Mouse (Mus musculus) heart, embryonic 15.5 days (tissue): ENCODE data around the gene Magi1. TPM values are rescaled to one million over a fixed set of nuclear protein-coding genes. Genes with fewer than 3 reads are reported as not detected.
A peak's percentile ranks its signal among the peaks of the same experiment; 100 is the strongest.

Experiments
- ATAC-seq: fragments of 200-750 bp; cut with Nextera tagmentation; replicated peaks from 2 replicates; pipeline ENCODE4 v1.8.0; 2017; ENCODE audit warnings: low read depth, moderate TSS enrichment; ENCODE audit not compliant: insufficient number of reproducible peaks, insufficient read depth, low FRiP score
- H3K27ac ChIP-seq: fragments of 300-500 bp; sonication (generic); 2 replicates; pipeline ENCODE4 v1.5.1; 2015; ENCODE audit warnings: mild to moderate bottlenecking, inconsistent platforms
- H3K27me3 ChIP-seq: fragments of 300-500 bp; sonication (generic); 2 replicates; pipeline ENCODE4 v1.6.1; 2015; ENCODE audit warnings: inconsistent platforms
- H3K36me3 ChIP-seq: fragments of 300-500 bp; sonication (generic); 2 replicates; pipeline ENCODE4 v1.6.1; 2015; ENCODE audit warnings: mild to moderate bottlenecking, inconsistent platforms
- H3K4me1 ChIP-seq: fragments of 300-500 bp; sonication (generic); replicated peaks from 2 replicates; pipeline ENCODE4 v1.6.1; 2015; ENCODE audit warnings: inconsistent platforms
- H3K4me2 ChIP-seq: fragments of 300-500 bp; sonication (generic); 2 replicates; pipeline ENCODE4 v1.6.1; 2015; ENCODE audit warnings: inconsistent platforms, mild to moderate bottlenecking, moderate library complexity
- H3K4me3 ChIP-seq: fragments of 300-500 bp; sonication (generic); 2 replicates; pipeline ENCODE4 v1.5.1; 2015; ENCODE audit warnings: mild to moderate bottlenecking, inconsistent platforms
- H3K9ac ChIP-seq: fragments of 300-500 bp; sonication (generic); 2 replicates; pipeline ENCODE4 v1.6.1; 2015; ENCODE audit warnings: mild to moderate bottlenecking, inconsistent platforms
- H3K9me3 ChIP-seq: fragments of 300-500 bp; sonication (generic); replicated peaks from 2 replicates; pipeline ENCODE4 v1.6.1; 2016; ENCODE audit warnings: inconsistent platforms
- WGBS: fragments of 180-500 bp; shearing (Covaris S2); methylation state at CpG from one replicate; pipeline ENCODE4 v1.1.7; 2015; ENCODE audit warnings: mixed read lengths; 5-methylcytosine and 5-hydroxymethylcytosine counted together
- polyA plus RNA-seq: library from polyadenylated mRNA; unstranded; fragments of >200 nt; fragmentation: Nextera tagmentation; extraction: Ambion mirVana; gene quantifications from 2 replicates; pipeline ENCODE4 v1.2.1, GENCODE M21; 2015

Gene Magi1
- polyA plus RNA-seq, 1 experiment from 2014 or later = 7.5 TPM

DNA sequence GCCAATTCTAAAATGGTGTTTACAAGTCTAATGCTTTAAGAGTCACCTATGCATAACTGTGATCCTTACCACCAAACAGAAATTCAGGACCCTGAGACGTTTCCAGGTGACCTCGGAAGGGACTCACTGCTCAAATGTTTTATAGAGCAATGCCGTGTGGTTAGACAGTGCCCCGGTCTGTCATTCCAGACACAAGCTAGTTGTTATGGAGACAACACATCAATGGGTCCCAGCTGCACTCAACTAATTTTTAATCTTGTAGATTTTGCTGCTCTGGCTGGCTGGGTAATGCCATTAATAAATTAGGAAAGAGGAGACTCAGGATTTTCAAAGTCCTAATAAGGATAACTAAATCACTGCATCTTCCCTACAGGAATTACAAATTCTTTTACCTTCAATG is 151.7 kb downstream of the Magi1 start:
- Histone ChIP-seq H3K27me3 (no peaks in the 10 kb centered on the region), H3K9ac (no peak overlapping the region), H3K36me3 (no peaks in the 10 kb centered on the region), H3K4me3 (no peak overlapping the region), H3K4me1 (peaks cover 33% of the 10 kb centered on the region), H3K9me3 (no peaks in the 10 kb centered on the region), H3K27ac (no peak overlapping the region), H3K4me2 (no peak overlapping the region)
- no peak for ATAC-seq
- WGBS = 65% methylated on average over 4 of the region's 4 CpGs

DNA sequence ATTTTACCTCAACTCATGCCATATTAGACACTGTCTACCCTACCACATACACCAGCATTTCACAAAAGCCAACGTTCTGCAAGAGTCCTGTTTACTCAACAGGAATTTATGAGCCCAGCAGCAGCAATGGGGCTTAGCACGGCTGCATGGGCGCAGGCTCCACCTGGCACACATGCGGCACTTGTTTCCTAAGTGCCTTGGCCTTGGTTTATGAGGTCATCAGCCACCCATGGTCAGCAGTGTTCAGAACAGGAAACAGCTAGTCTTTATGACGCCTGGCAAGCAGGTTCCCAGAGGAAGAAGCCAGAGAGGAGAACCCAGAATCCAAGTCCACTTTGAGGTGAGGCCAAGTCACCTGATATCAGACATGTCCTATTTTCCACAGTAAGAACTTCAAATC is 153.3 kb downstream of the Magi1 start:
- ATAC-seq = no peak
- Histone ChIP-seq H3K4me1 (peaks cover 45% of the 10 kb centered on the region), H3K4me2 (no peak overlapping the region), H3K9ac (no peak overlapping the region), H3K4me3 (no peak overlapping the region), H3K9me3 (no peaks in the 10 kb centered on the region), H3K36me3 (no peaks in the 10 kb centered on the region), H3K27ac (no peak overlapping the region), H3K27me3 (no peaks in the 10 kb centered on the region)
- WGBS = 60% methylated on average over 5 of the region's 5 CpGs

DNA sequence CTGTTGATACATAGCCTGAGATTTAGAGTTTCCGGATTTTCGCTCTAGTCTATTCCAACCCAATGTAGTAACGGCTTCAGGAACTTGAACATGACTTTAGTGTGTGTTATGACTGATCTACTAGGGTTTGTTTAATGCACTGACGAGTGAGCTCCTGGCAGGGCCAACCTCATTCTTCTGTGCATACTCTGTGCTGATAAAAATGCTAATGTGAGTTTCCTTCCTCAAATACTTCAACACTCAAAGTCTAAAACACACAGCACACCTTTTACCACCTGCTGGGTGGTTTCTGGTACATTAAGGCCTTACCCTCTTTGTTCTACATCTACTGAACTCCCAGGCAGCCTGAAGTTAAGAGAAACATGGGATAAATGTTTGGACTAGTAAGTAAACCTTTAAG is 157.0 kb downstream of the Magi1 start:
- no peak for ATAC-seq
- H3K27ac ChIP-seq = no peak overlapping the region
- H3K27me3 ChIP-seq = no peaks in the 10 kb centered on the region
- H3K4me1 ChIP-seq = peaks cover 50% of the 10 kb centered on the region
- H3K4me3 ChIP-seq = no peak overlapping the region
- H3K9me3 ChIP-seq = no peaks in the 10 kb centered on the region
- no peaks in the 10 kb centered on the region for H3K36me3 ChIP-seq
- no peak overlapping the region for H3K9ac ChIP-seq
- 53% methylated on average over 4 of the region's 4 CpGs for WGBS
- no peak overlapping the region for H3K4me2 ChIP-seq

DNA sequence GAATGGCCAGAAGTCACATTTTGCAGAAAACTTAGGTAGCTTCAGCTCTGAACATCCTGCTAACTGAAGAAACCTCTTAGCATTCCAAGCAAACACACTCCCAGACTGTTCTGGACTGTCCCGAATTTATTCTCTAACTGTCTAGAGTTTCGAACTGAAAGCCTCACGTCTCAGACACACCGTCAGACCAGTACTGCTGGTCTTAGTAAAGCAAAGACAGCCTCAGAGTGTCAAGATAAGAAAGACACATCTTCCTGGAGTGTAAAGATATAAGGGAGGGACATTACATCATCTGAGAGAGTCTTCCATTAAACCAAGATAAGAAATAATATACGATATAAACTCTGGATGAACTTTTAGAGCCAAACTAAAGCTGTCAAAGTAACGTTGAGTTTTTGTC is 158.6 kb downstream of the Magi1 start:
- ATAC-seq = no peak
- no peak overlapping the region for H3K9ac ChIP-seq
- 0 out of 2 replicates have a peak overlapping the region, but pooled peaks have one; percentile 10 for H3K27ac ChIP-seq
- no peaks in the 10 kb centered on the region for H3K36me3 ChIP-seq
- H3K9me3 ChIP-seq = no peaks in the 10 kb centered on the region
- peaks cover 49% of the 10 kb centered on the region for H3K4me1 ChIP-seq
- 32% methylated on average over 6 of the region's 6 CpGs for WGBS
- H3K4me3 ChIP-seq = no peak overlapping the region
- H3K4me2 ChIP-seq = no peak overlapping the region
- H3K27me3 ChIP-seq = no peaks in the 10 kb centered on the region

DNA sequence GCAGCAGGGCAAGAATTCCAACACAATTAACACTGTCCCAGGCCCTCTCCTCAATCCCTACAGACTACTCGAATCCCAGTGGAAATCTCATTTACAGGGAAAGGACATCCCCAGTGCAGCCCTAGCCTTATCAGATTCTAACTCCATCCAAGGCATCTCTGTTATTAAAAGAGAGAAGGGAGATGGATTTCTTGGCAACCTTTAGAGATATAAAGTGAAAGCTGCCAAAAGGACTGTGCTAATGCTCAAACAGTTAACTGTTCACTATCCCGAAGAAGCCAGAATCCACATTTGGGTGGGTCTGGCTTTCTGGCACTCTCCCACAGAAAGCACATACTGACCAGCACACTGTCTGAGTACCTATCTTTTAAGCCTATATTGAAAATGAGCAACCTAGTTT is 159.4 kb downstream of the Magi1 start:
- H3K4me3 ChIP-seq = no peak overlapping the region
- WGBS = 36% methylated on average over 2 of the region's 2 CpGs
- no peaks in the 10 kb centered on the region for H3K9me3 ChIP-seq
- no peaks in the 10 kb centered on the region for H3K36me3 ChIP-seq
- H3K27ac ChIP-seq = no peak overlapping the region
- H3K9ac ChIP-seq = no peak overlapping the region
- no peak overlapping the region for H3K4me2 ChIP-seq
- no peaks in the 10 kb centered on the region for H3K27me3 ChIP-seq
- no peak for ATAC-seq
- H3K4me1 ChIP-seq = peaks cover 46% of the 10 kb centered on the region

DNA sequence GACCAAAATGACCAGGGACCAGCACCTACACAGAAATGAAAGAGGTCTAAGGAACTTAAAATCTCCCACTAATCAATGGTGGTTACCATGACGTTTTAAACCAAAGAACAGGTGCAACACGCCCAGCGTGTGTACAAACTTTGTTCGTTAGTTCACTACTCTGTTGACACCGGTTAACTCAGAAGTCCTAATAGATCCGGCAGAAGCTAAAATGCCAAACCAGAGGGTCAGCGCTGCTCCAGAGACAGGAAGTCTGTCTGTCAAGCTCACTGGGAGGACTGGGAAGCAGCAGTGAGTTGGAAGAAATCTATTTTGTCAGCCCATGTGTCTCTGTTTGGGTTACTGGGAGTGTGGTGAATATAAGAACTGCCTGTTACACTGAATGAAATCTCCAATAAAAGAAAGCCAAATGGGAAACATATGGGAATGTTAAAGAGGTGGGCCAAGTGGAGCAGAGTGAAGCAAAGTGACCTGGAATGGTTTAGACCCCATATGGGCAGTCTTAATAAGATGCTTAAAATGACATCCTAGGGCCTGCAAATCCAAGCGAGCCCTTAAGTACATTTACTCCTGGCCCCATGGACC is 161.1 kb downstream of the Magi1 start:
- no peaks in the 10 kb centered on the region for H3K27me3 ChIP-seq
- peaks cover 32% of the 10 kb centered on the region for H3K4me1 ChIP-seq
- ATAC-seq = no peak
- no peak overlapping the region for H3K9ac ChIP-seq
- no peak overlapping the region for H3K4me3 ChIP-seq
- WGBS = 61% methylated on average over 8 of the region's 8 CpGs
- no peaks in the 10 kb centered on the region for H3K9me3 ChIP-seq
- no peaks in the 10 kb centered on the region for H3K36me3 ChIP-seq
- no peak overlapping the region for H3K27ac ChIP-seq
- no peak overlapping the region for H3K4me2 ChIP-seq

DNA sequence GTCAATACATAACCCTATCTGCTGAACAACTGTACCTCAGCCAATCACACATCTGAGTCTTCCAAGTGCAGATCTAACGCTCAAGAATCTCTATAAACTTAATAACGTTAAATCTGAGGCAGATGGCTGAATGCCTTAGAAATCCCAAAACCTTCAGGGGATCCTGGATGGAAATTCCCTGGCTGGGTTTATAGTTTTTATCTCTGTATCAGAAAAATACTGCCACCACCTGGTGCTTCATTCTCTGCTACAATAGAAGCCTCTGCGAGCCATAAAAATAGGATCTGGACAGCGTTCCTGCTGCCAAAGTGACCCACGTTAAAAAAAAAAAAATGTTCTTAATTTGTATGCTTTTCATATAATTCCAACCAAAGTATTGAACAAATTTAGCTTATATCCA is 162.2 kb downstream of the Magi1 start:
- no peak for ATAC-seq
- H3K4me3 ChIP-seq = no peak overlapping the region
- no peak overlapping the region for H3K9ac ChIP-seq
- WGBS = 45% methylated on average over 5 of the region's 5 CpGs
- no peak overlapping the region for H3K27ac ChIP-seq
- H3K4me1 ChIP-seq = peaks cover 21% of the 10 kb centered on the region
- H3K27me3 ChIP-seq = no peaks in the 10 kb centered on the region
- no peaks in the 10 kb centered on the region for H3K9me3 ChIP-seq
- no peaks in the 10 kb centered on the region for H3K36me3 ChIP-seq
- H3K4me2 ChIP-seq = no peak overlapping the region

DNA sequence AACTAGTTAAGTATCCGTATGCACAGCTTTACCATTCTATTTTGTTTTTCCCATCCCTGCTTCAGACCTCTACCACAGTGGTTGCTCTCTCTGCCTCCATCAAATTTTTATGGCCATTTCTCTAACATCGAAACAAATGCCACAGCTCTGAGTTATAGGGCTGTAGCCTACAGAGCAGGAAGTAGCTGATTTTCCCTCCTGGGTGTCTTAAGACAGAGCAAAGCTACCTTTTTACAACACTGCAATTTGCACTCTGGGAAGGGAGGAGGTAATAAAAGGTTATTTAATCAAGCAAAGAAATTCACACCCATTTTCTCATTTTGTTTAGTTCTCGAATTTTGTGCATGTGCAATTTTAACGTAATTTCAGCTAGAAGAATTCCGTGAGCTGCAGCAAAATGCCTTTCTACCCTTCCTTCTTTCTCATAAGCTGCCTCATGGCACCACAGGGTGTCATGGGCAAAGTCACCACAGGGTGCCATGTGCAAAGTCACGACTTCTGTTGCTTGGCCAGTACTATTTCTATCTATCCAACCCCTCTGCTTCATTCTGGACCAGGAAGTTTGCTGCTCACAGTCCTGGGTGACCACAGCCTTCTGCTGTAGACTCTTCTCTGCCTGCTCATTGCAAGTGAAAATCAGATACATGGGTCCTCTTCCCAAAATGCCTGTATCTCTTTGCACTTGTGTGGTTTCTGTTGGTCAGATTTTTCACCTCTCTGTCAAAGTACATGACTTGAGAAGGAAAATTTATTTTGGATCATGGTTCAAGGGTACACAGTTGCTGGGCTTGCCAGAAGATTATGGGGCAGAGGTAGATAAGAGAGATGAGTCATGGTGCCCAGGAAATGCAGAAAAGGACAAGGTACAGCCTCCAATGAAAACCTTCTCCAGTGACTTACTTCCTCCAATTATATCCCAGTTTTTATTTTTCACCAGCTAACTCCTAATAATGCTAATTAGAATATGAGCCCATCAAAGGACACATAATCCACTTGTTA is 167.0 kb downstream of the Magi1 start:
- 89% methylated on average over 6 of the region's 6 CpGs for WGBS
- H3K4me2 ChIP-seq = no peak overlapping the region
- no peak for ATAC-seq
- H3K9ac ChIP-seq = no peak overlapping the region
- peaks cover 5% of the 10 kb centered on the region; the same call in 1 of the 2 replicates for H3K4me1 ChIP-seq
- H3K27ac ChIP-seq = no peak overlapping the region
- no peak overlapping the region for H3K4me3 ChIP-seq
- H3K9me3 ChIP-seq = no peaks in the 10 kb centered on the region
- H3K36me3 ChIP-seq = no peaks in the 10 kb centered on the region
- no peaks in the 10 kb centered on the region for H3K27me3 ChIP-seq

DNA sequence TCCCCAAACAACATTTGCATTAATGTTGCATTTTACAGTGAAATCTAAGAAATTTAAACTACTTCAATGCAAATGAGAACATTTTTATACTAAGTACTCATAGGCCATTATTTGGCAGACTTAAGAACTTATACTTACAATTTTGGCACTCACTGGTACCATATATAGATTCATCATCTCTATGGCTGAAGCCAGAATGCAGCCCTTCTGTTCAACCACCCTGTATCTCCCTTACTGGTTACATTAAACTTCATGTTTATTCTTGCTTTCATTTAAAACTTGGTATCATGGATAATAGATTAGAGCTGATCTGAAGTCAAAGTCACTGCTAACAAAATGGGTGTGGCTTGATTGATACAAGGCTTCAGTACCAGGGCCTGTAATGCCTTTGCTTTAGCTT is 171.9 kb downstream of the Magi1 start:
- Histone ChIP-seq H3K9ac (no peak overlapping the region), H3K27me3 (no peaks in the 10 kb centered on the region), H3K9me3 (no peaks in the 10 kb centered on the region), H3K4me2 (no peak overlapping the region), H3K36me3 (no peaks in the 10 kb centered on the region), H3K27ac (no peak overlapping the region), H3K4me3 (no peak overlapping the region), H3K4me1 (peaks cover 9% of the 10 kb centered on the region)
- ATAC-seq = no peak

DNA sequence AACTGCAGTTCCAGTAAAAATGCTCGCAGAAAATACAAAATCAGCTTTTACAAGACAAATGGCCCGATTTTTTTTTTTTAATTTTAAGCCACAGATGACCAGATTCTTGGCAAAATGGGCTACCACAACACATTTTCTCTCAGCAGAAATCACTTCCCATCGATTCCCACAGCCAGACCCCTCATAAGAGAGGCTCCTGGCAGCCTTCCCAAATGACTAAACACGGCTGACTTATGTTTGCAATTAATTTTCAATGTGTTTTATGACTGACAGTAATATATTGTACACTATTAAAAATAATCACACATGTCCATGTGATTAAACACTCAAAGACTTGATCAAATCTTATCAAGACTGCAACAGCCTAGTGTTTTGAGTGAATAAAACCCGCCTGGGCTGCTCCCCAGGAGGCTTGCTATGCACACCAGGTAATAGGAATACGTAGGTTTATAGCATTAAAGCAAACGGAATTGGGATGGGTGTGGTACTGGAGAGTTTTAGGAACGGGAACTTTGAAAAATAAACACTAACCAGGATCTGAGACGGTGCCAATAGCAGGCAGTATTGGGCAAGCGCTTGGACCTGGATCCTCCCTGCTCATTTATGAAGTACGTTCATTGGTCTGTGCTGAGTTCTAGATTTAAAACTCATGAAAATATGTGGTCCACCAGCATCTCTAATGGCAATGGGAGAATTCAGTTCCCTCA is 176.2 kb downstream of the Magi1 start:
- WGBS = 62% methylated on average over 11 of the region's 11 CpGs
- no peak overlapping the region for H3K9ac ChIP-seq
- peaks cover 23% of the 10 kb centered on the region for H3K4me1 ChIP-seq
- no peak for ATAC-seq
- no peak overlapping the region for H3K27ac ChIP-seq
- H3K4me3 ChIP-seq = no peak overlapping the region
- H3K4me2 ChIP-seq = no peak overlapping the region
- no peaks in the 10 kb centered on the region for H3K36me3 ChIP-seq
- no peaks in the 10 kb centered on the region for H3K27me3 ChIP-seq
- H3K9me3 ChIP-seq = no peaks in the 10 kb centered on the region

DNA sequence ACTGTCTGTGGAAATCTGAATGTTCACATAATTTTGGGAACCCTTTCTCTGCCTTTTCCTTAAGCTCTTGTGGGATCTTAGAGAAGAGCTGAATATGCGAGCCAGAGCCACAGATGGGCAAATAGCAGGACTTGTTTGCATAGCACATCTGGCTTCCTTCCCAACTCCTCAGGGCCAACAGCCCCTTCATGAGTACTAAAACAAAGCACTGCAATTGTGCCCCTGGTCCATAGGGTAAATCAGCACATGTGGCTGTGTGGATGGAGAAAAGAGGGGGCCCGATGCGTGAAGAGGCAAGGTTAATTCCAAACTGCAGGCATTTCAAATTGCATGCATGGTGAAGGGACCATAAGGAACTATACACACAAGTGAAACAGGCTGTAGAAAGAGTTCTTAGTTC is 180.1 kb downstream of the Magi1 start:
- 64% methylated on average over 3 of the region's 3 CpGs for WGBS
- Histone ChIP-seq H3K4me1 (peaks cover 33% of the 10 kb centered on the region), H3K36me3 (no peaks in the 10 kb centered on the region), H3K4me2 (no peak overlapping the region), H3K9ac (no peak overlapping the region), H3K9me3 (no peaks in the 10 kb centered on the region), H3K4me3 (no peak overlapping the region), H3K27me3 (no peaks in the 10 kb centered on the region), H3K27ac (0 out of 2 replicates have a peak overlapping the region, but pooled peaks have one; percentile 5)
- no peak for ATAC-seq
